Mouse (Mus musculus): ENCODE data around the gene Rptor.

Rptor gene

DNA sequence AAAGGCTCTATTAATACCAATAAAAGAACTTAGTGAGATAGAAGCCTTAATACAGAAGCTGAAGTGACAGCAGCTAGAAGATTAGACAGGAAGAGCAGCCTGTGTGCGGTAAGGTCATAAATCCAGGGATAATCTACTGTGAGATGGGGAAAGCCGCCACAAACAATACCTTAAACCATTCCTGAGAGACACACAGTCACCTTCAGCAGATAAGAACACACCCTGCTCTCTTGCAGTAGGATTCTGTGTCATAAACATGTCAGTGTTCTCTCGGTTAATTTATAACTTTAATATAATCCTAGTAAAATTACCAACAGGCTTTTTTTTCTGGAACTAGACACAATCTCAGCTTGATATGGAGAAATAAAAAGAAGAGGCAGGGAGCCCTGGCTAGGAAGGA is 233.6 kb downstream of the Rptor start:
- DNase-seq (ENCODE audit: inconsistent age in 2 of 2, low spot score in 1 of 2): no peak

GRCm38 (mm10) chr11:119837786-119838185 is 235.1 kb downstream of the Rptor start:
- no peak for DNase-seq (ENCODE audit: inconsistent age in 2 of 2, low spot score in 1 of 2)

GRCm38 (mm10) chr11:119839411-119840342 is 237.0 kb downstream of the Rptor start:
- DNase-seq (ENCODE audit: inconsistent age in 2 of 2, low spot score in 1 of 2): peak in 1 of 2 experiments; percentile 49

- DNase-seq (ENCODE audit: inconsistent age in 2 of 2, low spot score in 1 of 2): no peak
Observed at GRCm38 (mm10) chr11:119846608-119847007, 243.9 kb downstream of the Rptor start.

DNA sequence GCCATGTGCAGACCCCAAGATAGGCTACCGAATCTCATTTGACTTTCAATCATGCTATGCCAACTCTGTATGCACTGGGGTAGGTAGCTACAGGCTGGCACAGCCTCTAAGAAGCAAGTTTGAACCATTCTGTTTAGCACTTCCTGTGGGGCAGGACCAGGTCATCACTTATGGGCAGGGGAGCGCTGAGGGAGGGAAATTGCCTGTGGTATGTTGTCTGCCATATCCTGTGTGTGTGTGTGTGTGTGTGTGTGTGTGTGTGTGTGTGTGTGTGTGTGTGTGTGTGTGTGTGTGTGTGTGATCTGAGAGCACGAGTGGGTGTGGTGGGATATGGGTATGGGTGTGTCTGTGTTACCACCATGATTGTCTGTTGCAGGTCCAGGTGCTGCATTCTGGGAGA is 244.4 kb downstream of the Rptor start:
- no peak for DNase-seq (ENCODE audit: inconsistent age in 2 of 2, low spot score in 1 of 2)

GRCm38 (mm10) chr11:119847569-119847968 is 244.9 kb downstream of the Rptor start:
- DNase-seq (ENCODE audit: inconsistent age in 2 of 2, low spot score in 1 of 2): no peak

DNA sequence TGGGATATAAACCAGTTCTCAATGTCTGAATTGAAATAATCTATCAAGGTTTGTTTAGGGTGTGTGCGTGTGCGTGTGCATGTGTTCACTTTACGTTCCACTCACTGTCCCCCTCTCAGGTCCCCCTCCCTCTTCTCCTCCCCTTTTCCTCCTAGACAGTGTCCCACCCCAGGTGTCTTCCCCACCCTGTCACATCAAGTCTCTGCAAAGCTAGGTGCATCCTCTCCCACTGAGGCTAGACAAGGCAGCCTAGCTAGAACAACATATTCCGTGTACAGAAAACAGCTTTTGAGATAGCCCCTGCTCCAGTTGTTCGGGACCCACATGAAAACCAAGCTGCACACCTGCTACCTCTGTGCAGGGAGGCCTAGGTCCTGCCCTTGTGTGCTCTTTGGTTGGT is 245.5 kb downstream of the Rptor start:
- no peak for DNase-seq (ENCODE audit: inconsistent age in 2 of 2, low spot score in 1 of 2)

DNA sequence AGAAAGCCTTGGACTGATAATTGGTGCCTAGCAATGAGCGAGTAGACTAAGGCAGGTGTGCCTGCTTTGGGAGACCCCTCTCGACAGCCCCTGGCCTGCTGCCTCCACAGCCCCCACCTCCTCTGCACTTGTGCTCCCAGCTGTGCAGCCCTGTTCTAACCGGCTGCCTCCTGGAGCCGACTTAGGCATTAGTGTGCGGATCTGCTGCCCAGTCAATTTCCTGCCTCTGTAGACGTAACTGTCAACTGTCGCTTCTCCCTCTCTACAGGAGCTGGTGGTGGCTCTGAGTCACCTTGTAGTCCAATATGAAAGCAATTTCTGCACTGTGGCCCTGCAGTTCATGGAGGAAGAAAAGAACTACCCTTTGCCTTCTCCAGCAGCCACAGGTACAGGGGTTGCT is 253.3 kb downstream of the Rptor start:
- no peak for DNase-seq (ENCODE audit: inconsistent age in 2 of 2, low spot score in 1 of 2)

DNA sequence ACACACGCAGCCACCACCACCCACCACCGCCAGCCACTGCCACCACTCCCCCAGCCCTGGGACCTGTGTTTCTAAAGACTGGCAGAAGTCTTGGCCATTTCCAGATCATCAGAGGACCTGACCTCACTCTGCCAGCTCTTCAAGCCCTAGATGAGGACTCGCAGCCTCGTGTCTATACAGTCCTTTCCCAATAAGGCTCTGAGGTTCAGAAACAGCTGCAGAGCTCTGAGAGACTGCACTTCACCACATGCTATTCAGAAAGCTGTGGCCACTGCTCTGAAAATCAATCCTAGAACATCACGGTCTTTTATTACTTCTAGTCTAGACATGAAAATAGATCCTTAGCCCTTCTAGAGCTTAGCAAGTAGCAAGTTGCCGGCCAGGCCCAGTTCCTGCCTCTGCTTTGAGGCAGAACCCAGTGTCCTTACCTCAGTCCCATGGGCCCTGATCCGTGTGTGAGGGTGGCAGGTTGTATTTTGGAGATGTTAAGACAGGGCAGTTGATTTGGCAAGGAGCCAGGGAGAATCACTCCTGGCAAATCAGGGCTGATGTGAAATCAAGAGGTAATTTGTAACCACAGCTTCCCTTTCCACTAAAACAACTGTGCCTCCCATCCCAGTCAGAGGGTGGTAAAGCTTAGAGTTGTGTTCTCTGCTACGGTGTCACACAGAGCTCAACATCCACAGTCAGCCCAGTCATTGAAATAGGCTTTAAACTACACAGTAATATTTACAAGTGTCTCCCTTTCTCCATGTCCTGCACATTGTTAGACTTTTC is 260.0 kb downstream of the Rptor start:
- peak in 1 of 2 experiments; percentile 54 for DNase-seq (ENCODE audit: inconsistent age in 2 of 2, low spot score in 1 of 2)

- DNase-seq (ENCODE audit: inconsistent age in 2 of 2, low spot score in 1 of 2): peak; percentile 63 to 79
Observed at GRCm38 (mm10) chr11:119863421-119863821, 260.7 kb downstream of the Rptor start.

DNA sequence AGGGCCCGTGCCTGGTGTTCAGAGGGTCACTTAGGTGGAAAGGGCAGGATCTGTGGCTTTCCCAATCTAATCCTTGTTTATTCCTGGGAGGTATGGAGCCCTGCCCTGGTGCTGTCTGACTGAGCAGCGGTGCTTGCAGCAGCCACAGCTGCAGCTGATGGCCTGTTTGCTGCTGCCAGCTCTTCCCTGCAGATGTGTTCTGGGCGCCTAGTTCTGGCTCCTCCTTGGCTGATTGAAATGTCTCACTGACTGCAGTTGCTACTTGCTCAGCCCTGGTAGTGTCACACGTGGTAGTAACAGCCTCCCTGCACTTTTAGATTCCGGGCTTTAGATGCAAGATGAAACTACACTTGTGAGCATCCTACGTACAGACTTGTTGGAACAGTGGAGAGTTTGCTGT is 264.1 kb downstream of the Rptor start:
- DNase-seq (ENCODE audit: inconsistent age in 2 of 2, low spot score in 1 of 2): no peak

- DNase-seq (ENCODE audit: inconsistent age in 2 of 2, low spot score in 1 of 2): no peak
Observed at GRCm38 (mm10) chr11:119868138-119868537, 265.4 kb downstream of the Rptor start.

- no peak for DNase-seq (ENCODE audit: inconsistent age in 2 of 2, low spot score in 1 of 2)
Observed at GRCm38 (mm10) chr11:119868556-119868955, 265.9 kb downstream of the Rptor start.

DNA sequence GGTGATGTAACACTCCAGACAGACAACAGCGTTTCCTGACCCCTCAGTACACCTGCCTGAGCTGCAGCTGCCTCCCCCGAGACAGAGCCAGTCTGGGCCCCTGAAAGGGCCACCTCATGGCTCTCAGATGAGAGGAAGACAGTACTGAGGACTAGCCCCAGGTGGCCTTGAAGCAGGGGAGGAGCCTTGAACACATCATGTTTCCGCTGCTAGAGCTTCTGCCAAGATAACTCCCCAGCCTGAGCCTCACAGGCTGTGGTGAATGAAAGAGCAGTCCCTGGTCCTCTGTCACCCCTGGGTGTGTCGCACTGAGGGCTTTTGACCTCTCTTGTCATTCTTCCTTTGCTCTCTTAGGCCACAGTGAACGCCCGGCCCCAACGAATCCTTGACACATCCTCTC is 268.4 kb downstream of the Rptor start:
- peak; percentile 53 to 69 for DNase-seq (ENCODE audit: inconsistent age in 2 of 2, low spot score in 1 of 2)

DNA sequence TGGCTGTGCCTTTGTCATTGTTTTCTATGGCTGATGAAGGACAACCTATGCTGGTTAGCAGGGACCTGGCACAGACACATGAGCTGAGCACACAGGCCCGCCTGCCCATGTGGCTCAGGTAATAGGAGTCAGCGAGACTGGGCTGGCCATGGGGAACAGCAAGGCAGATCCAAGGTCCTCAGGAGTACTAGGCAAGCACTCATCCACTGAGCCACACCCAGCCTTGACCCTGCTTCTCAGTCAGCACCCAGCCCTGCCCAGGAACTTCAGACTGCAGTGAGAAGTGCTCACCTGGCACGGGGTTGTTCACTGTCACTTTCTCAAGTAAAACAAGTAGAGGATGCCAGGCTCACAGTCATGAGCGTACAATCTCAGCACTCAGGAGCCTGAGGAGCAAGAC is 270.9 kb downstream of the Rptor start:
- DNase-seq (ENCODE audit: inconsistent age in 2 of 2, low spot score in 1 of 2): no peak

DNA sequence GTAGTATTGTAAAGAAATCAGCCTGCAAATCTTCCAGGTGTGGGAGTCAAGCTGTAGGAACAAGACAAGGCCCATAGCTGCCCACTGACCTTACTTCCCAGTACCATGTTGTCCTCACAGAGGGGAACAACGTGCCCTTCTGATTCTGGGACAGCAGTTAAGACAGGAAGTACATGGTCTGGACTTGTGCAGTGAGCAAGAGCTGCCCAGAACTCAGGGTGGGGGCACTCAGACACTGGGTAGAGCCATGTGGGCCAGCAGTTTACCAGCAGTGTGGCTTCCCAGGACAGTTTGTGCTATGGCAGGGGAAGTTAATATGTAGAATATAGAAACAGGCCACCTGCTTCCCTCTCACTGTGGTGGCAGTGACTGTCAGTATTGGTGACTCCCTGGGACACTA is 272.1 kb downstream of the Rptor start:
- DNase-seq (ENCODE audit: inconsistent age in 2 of 2, low spot score in 1 of 2): no peak

DNA sequence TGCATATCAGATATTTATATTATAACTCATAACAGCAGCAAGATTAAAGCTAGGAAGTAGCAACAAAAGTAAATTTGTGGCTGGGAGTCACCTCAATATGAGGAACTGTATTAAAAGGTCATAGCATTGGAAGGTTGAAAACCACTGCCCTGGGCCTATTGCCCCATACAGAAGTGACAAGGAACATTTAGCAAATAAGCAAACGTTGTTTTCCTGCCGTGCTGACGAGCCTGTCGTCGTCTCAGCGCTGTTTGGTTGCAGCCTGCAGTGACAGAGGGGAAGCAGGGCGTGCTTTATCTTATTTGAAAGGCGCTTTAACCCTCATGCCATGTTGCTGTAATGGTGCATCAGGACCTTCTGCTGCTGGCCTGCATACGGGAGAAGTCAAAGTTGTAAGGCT is 273.0 kb downstream of the Rptor start:
- DNase-seq (ENCODE audit: inconsistent age in 2 of 2, low spot score in 1 of 2): no peak

GRCm38 (mm10) chr11:119877124-119877523 is 274.4 kb downstream of the Rptor start:
- DNase-seq (ENCODE audit: inconsistent age in 2 of 2, low spot score in 1 of 2): no peak

DNA sequence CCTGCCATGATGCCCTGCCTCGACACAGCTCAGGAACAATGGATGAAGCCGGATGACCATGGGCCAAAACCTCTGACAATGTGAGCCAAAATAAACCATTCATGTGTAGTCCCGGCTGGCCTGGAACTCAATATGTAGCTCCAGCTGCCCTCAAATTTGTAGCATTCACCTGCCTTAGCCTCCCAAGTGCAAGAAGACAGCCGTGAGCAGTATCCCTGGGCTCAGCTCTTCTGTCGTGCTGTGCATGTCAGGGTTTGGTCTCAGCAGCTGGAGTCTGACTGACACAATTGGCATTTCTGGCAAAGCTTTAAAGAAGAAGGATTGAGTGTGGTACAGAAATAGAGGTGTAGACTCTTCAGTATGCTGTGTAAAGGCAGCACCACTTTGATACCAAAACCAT is 276.9 kb downstream of the Rptor start:
- DNase-seq (ENCODE audit: inconsistent age in 2 of 2, low spot score in 1 of 2): no peak

GRCm38 (mm10) chr11:119883646-119884045 is 280.9 kb downstream of the Rptor start:
- no peak for DNase-seq (ENCODE audit: inconsistent age in 2 of 2, low spot score in 1 of 2)

DNA sequence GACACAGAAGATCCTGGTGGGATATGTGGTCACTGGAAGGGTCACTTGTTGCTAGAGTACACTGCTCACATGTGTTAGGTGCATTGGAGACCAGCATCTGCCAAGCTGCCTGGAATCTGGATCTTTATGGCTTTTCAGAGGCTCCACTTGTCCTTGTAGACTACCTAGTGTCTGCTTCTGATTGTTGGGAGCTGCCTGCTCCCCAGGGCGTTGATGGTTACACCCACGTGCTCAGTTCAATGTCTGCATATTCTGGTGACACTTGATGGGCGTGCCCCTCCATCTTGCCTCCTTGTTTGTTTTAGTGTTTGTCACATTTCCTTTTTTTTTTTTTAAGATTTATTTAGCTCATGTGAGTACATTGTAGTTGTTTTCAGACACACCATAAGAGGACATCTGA is 287.3 kb downstream of the Rptor start:
- DNase-seq (ENCODE audit: inconsistent age in 2 of 2, low spot score in 1 of 2): no peak

DNA sequence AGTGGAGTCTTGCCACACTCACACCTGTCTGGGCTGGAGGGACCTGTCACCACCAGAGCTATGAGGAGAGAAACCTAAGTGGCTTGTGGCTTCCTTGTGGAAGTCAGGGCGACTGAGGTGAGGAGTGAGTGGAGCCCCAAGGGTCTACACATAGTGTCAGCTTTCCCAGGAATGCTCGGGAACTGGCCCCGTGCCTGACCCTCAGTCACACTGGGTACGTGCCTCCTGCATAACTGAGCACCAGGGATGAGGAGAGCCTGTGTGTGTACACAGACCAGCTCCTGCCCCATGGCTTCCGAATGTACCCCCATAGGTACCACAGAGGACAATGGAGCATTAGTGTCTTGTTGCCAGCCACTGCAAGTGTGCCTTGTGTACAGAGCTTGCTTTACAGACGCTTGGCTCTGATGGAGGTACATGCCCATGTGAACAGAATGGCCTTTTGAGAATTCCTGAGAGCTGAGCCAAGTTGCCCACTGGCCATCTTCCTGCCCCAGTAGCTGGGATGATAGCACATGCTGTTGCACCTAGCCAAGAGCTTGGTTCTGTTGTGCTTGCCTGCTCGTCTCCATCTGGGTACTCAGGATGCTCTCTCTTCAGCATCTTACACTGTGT is 289.0 kb downstream of the Rptor start:
- DNase-seq (ENCODE audit: inconsistent age in 2 of 2, low spot score in 1 of 2): no peak
